Mouse (Mus musculus): Measurements from ENCODE around the gene Slc8b1. TPM values are rescaled to one million over a fixed set of nuclear protein-coding genes. Genes with fewer than 3 reads are reported as not detected.

Slc8b1 gene
- polyA plus RNA-seq (2017; shearing (Covaris generic)): 9.5 TPM

GRCm38 (mm10) chr5:120510982-120511642, at the start of gene Slc8b1:
Gene Slc8b1, plus strand, starts transcription at chr5:120511168.

GRCm38 (mm10) chr5:120472770-120473169, 38.2 kb upstream of the Slc8b1 start, which contains the start of gene Sdsl:
Gene Sdsl, minus strand, starts transcription at chr5:120472810.

GRCm38 (mm10) chr5:120476296-120476695, 34.7 kb upstream of the Slc8b1 start, which contains the start of gene Sds:
Gene Sds, plus strand, starts transcription at chr5:120476526.

GRCm38 (mm10) chr5:120503144-120503795, 7.7 kb upstream of the Slc8b1 start, which contains the start of gene Plbd2:
Gene Plbd2, minus strand, starts transcription at chr5:120503625.

Other genes with a start within 250 kb of the Slc8b1 start
- gene Lhx5, start 79.5 kb upstream of the Slc8b1 start, polyA plus RNA-seq (2017; shearing (Covaris generic)): 0.14 TPM
- not detected for gene Sdsl, start 38.4 kb upstream of the Slc8b1 start, polyA plus RNA-seq (2017; shearing (Covaris generic))
- not detected for gene Sds, start 34.6 kb upstream of the Slc8b1 start, polyA plus RNA-seq (2017; shearing (Covaris generic))
- gene Plbd2, start 7.5 kb upstream of the Slc8b1 start, polyA plus RNA-seq (2017; shearing (Covaris generic)): 19.7 TPM
- 4.1 TPM for gene Tpcn1, start 77.5 kb downstream of the Slc8b1 start, polyA plus RNA-seq (2017; shearing (Covaris generic))
- 0.35 TPM for gene Iqcd, start 77.8 kb downstream of the Slc8b1 start, polyA plus RNA-seq (2017; shearing (Covaris generic))
- gene Rita1, start 101.4 kb downstream of the Slc8b1 start, polyA plus RNA-seq (2017; shearing (Covaris generic)): 3.3 TPM
- gene Ddx54, start 101.6 kb downstream of the Slc8b1 start, polyA plus RNA-seq (2017; shearing (Covaris generic)): 75.4 TPM
- gene Cfap73, start 123.1 kb downstream of the Slc8b1 start, polyA plus RNA-seq (2017; shearing (Covaris generic)): not detected
- 9.0 TPM for gene Rasal1, start 137.6 kb downstream of the Slc8b1 start, polyA plus RNA-seq (2017; shearing (Covaris generic))
- 243 TPM for gene Dtx1, start 200.8 kb downstream of the Slc8b1 start, polyA plus RNA-seq (2017; shearing (Covaris generic))
- 0.76 TPM for gene Oas2, start 238.7 kb downstream of the Slc8b1 start, polyA plus RNA-seq (2017; shearing (Covaris generic))

Measured in effector memory CD4-positive, alpha-beta T cell, adult 5 months (primary cell).